Mouse (Mus musculus): ENCODE measurements around the gene Pheta1. TPM values are rescaled to one million over a fixed set of nuclear protein-coding genes. Genes with fewer than 3 reads are reported as not detected.

Pheta1 gene
- polyA plus RNA-seq, 1 experiment: 283 TPM

- H3K36me3 ChIP-seq (ENCODE audit: control insufficient read depth, insufficient read depth, low read length): peaks cover 73% of the 10 kb centered on the region
- H3K27me3 ChIP-seq (ENCODE audit: control insufficient read depth, insufficient read depth, low read length): no peaks in the 10 kb centered on the region
- H3K4me3 ChIP-seq (ENCODE audit: low read depth, low read length): no peak overlapping the region
- H3K27ac ChIP-seq (ENCODE audit: insufficient read depth, low read depth, low read length): no peak overlapping the region
- TF ChIP-seq CTCF (IDR thresholded peaks at IDR 0.05; ENCODE audit: extremely low read depth, insufficient read length, insufficient replicate concordance, low read depth, low read length): no peak
- no peak for TF ChIP-seq POLR2A (IDR thresholded peaks at IDR 0.05; ENCODE audit: low read depth, low read length)
- H3K4me1 ChIP-seq (ENCODE audit: control insufficient read depth, insufficient read depth, insufficient read length, low read length): 0 out of 2 replicates have a peak, but pooled peaks cover 4% of the 10 kb centered on the region
- WGBS: 92% methylated on average over 10 of the region's 10 CpGs
Measured at GRCm38 (mm10) chr5:121813744-121814143, 35.0 kb upstream of the Pheta1 start.

DNA sequence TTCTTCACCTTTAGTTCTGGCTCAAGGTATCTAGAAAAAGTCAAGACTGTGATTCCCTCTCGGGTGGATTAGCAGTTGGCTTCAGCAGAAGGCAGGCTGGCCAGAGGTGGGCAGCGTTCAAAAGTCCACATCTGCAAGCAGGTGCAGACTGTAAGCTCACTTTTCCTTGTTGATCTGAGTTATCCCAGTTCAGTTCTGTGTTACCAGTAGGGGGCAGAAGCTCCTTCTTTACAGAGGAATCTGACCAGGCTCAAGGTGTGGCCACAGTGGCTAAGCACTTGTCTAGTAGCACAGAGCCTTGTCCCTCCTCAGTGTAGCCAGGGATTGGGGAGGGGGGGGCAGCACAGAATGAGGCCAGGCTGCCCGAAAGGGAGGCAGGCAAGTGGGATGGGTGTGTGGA, 33.7 kb upstream of the Pheta1 start:
- Histone ChIP-seq H3K4me1 (ENCODE audit: control insufficient read depth, insufficient read depth, insufficient read length, low read length) (peaks cover 12% of the 10 kb centered on the region; the same call in 1 of the 2 replicates), H3K36me3 (ENCODE audit: control insufficient read depth, insufficient read depth, low read length) (peaks cover 73% of the 10 kb centered on the region), H3K27me3 (ENCODE audit: control insufficient read depth, insufficient read depth, low read length) (no peaks in the 10 kb centered on the region), H3K4me3 (ENCODE audit: low read depth, low read length) (no peak overlapping the region), H3K27ac (ENCODE audit: insufficient read depth, low read depth, low read length) (no peak overlapping the region)
- TF ChIP-seq CTCF (IDR thresholded peaks at IDR 0.05; ENCODE audit: extremely low read depth, insufficient read length, insufficient replicate concordance, low read depth, low read length) (peak; percentile 44; the same call in 1 of the 2 replicates), POLR2A (IDR thresholded peaks at IDR 0.05; ENCODE audit: low read depth, low read length) (no peak)
- WGBS: 33% methylated on average over 3 of the region's 3 CpGs

GRCm38 (mm10) chr5:121815867-121816380, 32.9 kb upstream of the Pheta1 start:
- Histone ChIP-seq H3K36me3 (ENCODE audit: control insufficient read depth, insufficient read depth, low read length) (peaks cover 71% of the 10 kb centered on the region), H3K4me1 (ENCODE audit: control insufficient read depth, insufficient read depth, insufficient read length, low read length) (peaks cover 19% of the 10 kb centered on the region; the same call in 1 of the 2 replicates), H3K27me3 (ENCODE audit: control insufficient read depth, insufficient read depth, low read length) (no peaks in the 10 kb centered on the region), H3K4me3 (ENCODE audit: low read depth, low read length) (no peak overlapping the region), H3K27ac (ENCODE audit: insufficient read depth, low read depth, low read length) (no peak overlapping the region)
- TF ChIP-seq POLR2A (IDR thresholded peaks at IDR 0.05; ENCODE audit: low read depth, low read length): no peak
- TF ChIP-seq CTCF (IDR thresholded peaks at IDR 0.05; ENCODE audit: extremely low read depth, insufficient read length, insufficient replicate concordance, low read depth, low read length): no peak
- whole genome bisulfite sequencing: 83% methylated on average over 8 of the region's 8 CpGs

DNA sequence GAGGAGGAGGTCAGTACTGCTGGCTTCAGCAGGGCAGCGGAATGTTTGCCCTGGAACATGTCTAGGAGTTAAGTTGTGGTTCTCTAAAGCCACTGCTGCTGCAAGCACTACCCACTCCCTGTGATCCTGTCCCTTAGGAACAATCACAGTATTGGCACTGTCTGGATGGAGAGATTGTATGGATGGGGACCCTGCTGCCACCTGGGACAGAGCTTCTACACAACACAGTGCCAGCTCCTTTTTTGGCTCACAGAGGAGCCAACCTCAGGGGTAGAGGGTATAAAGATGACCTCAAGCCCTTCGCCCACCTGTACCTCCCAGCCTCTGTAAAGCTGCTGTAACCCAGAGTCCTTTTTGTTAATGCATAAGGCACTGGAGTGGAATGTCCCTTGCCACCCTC, 32.2 kb upstream of the Pheta1 start:
- no peak for TF ChIP-seq CTCF (IDR thresholded peaks at IDR 0.05; ENCODE audit: extremely low read depth, insufficient read length, insufficient replicate concordance, low read depth, low read length)
- no peak for TF ChIP-seq POLR2A (IDR thresholded peaks at IDR 0.05; ENCODE audit: low read depth, low read length)
- no peak overlapping the region for H3K4me3 ChIP-seq (ENCODE audit: low read depth, low read length)
- WGBS: 92% methylated on average over 2 of the region's 2 CpGs
- H3K4me1 ChIP-seq (ENCODE audit: control insufficient read depth, insufficient read depth, insufficient read length, low read length): peaks cover 24% of the 10 kb centered on the region; the same call in 1 of the 2 replicates
- no peaks in the 10 kb centered on the region for H3K27me3 ChIP-seq (ENCODE audit: control insufficient read depth, insufficient read depth, low read length)
- peaks cover 70% of the 10 kb centered on the region for H3K36me3 ChIP-seq (ENCODE audit: control insufficient read depth, insufficient read depth, low read length)
- no peak overlapping the region for H3K27ac ChIP-seq (ENCODE audit: insufficient read depth, low read depth, low read length)

DNA sequence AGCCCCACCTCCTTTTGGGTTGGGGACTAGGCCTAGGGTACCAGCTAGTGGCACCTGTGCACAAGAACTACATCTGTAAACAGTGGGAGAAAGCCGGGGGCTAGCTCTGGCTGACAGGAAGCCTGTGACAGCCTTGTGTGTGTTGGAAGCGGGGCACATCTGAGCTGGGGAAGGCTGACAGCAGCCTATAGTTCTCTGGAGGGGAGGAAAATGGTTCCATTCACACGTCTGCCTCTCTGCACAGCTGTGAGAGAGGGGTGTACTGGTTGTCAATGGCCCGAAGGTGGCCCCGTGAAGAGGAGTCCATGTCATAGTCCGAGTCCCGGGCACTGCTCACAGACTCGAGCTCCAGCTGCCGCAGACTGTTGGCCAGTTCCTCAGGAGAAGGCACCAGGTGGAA, 31.2 kb upstream of the Pheta1 start:
- 80% methylated on average over 9 of the region's 9 CpGs for WGBS
- Histone ChIP-seq H3K4me3 (ENCODE audit: low read depth, low read length) (no peak overlapping the region), H3K27ac (ENCODE audit: insufficient read depth, low read depth, low read length) (no peak overlapping the region), H3K27me3 (ENCODE audit: control insufficient read depth, insufficient read depth, low read length) (no peaks in the 10 kb centered on the region), H3K36me3 (ENCODE audit: control insufficient read depth, insufficient read depth, low read length) (peaks cover 63% of the 10 kb centered on the region), H3K4me1 (ENCODE audit: control insufficient read depth, insufficient read depth, insufficient read length, low read length) (peaks cover 26% of the 10 kb centered on the region; the same call in 1 of the 2 replicates)
- TF ChIP-seq CTCF (IDR thresholded peaks at IDR 0.05; ENCODE audit: extremely low read depth, insufficient read length, insufficient replicate concordance, low read depth, low read length) (no peak), POLR2A (IDR thresholded peaks at IDR 0.05; ENCODE audit: low read depth, low read length) (no peak)

DNA sequence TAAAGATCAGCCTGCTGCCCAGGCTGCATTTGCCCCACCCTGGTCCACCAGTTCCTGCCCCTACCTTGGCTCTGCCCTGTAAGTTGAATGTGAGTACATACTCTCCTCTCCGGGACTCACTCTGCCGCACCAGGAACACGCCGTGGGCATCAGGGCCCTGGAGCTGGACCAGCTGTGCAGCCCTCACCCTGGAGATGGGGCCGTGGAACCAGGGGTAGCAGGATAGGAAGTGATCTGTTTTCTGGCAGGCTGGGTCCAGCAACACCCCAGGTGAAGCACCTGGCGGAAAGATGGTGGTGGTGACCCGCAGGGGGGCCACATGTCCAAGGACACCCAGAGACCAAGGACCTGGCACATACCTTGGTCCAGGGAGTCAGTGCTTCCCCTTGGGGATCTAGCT, 30.4 kb upstream of the Pheta1 start:
- TF ChIP-seq POLR2A (IDR thresholded peaks at IDR 0.05; ENCODE audit: low read depth, low read length) (no peak), CTCF (IDR thresholded peaks at IDR 0.05; ENCODE audit: extremely low read depth, insufficient read length, insufficient replicate concordance, low read depth, low read length) (no peak)
- peaks cover 26% of the 10 kb centered on the region; the same call in 1 of the 2 replicates for H3K4me1 ChIP-seq (ENCODE audit: control insufficient read depth, insufficient read depth, insufficient read length, low read length)
- H3K27ac ChIP-seq (ENCODE audit: insufficient read depth, low read depth, low read length): no peak overlapping the region
- WGBS: 90% methylated on average over 7 of the region's 7 CpGs
- H3K4me3 ChIP-seq (ENCODE audit: low read depth, low read length): no peak overlapping the region
- H3K27me3 ChIP-seq (ENCODE audit: control insufficient read depth, insufficient read depth, low read length): no peaks in the 10 kb centered on the region
- peaks cover 57% of the 10 kb centered on the region for H3K36me3 ChIP-seq (ENCODE audit: control insufficient read depth, insufficient read depth, low read length)

- Histone ChIP-seq H3K36me3 (ENCODE audit: control insufficient read depth, insufficient read depth, low read length) (peaks cover 54% of the 10 kb centered on the region), H3K4me3 (ENCODE audit: low read depth, low read length) (no peak overlapping the region), H3K27me3 (ENCODE audit: control insufficient read depth, insufficient read depth, low read length) (no peaks in the 10 kb centered on the region), H3K4me1 (ENCODE audit: control insufficient read depth, insufficient read depth, insufficient read length, low read length) (peaks cover 26% of the 10 kb centered on the region; the same call in 1 of the 2 replicates), H3K27ac (ENCODE audit: insufficient read depth, low read depth, low read length) (no peak overlapping the region)
- WGBS: 84% methylated on average over 4 of the region's 4 CpGs
- TF ChIP-seq CTCF (IDR thresholded peaks at IDR 0.05; ENCODE audit: extremely low read depth, insufficient read length, insufficient replicate concordance, low read depth, low read length) (no peak), POLR2A (IDR thresholded peaks at IDR 0.05; ENCODE audit: low read depth, low read length) (no peak)
Measured at GRCm38 (mm10) chr5:121818862-121819261, 29.9 kb upstream of the Pheta1 start.
